Comparison of ENCODE assay signal across 8 mouse cellular contexts in genomic region chr8:119422123-119422711, GRCm38 (mm10). TPM values are rescaled to one million over a fixed set of nuclear protein-coding genes. Genes with fewer than 3 reads are reported as not detected.
A peak's percentile ranks its signal among the peaks of the same experiment; 100 is the strongest.
DNase-seq lines count a peak whose midpoint lies in the region; ATAC-seq lines count a peak whose summit lies in the region.

No protein-coding gene starts in this region.

- no peaks in the 10 kb centered on the region for H3K9me3 ChIP-seq in forebrain, embryonic 14.5 days (replicated peaks; ENCODE audit: control insufficient read depth, low read length)

- no peaks in the 10 kb centered on the region for H3K36me3 ChIP-seq in forebrain, embryonic 14.5 days (ENCODE audit: control insufficient read depth, insufficient read depth, low read length)

- no peaks in the 10 kb centered on the region for H3K27me3 ChIP-seq in forebrain, embryonic 14.5 days (replicated peaks; ENCODE audit: control insufficient read depth, insufficient read depth, low read length)

- no peaks in the 10 kb centered on the region for H3K4me1 ChIP-seq in forebrain, embryonic 14.5 days (ENCODE audit: control insufficient read depth, insufficient read depth, low read length)

- no peak overlapping the region for H3K4me3 ChIP-seq in forebrain, embryonic 14.5 days (ENCODE audit: low read depth, low read length)

- no peak overlapping the region for H3K9ac ChIP-seq in forebrain, embryonic 14.5 days (ENCODE audit: low read length)

- peak; percentile 38 for DNase-seq in CD4-positive, CD25-positive, alpha-beta regulatory T cell, adult 2 months (ENCODE audit: low read depth, low spot score)
- peak; percentile 44 to 53 for DNase-seq in lung, adult 18-20 months
- DNase-seq in lung, postnatal 4 days: no peak
- DNase-seq in forebrain, embryonic 14.5 days (ENCODE audit: low spot score): peak; percentile 15
- DNase-seq in lung, postnatal 10 days: peak; percentile 40
- no peak for DNase-seq in left cerebral cortex, adult 11 months (ENCODE audit: low spot score)
- DNase-seq in retina, embryonic 14.5 days (ENCODE audit: low spot score): no peak

- no peak overlapping the region for H3K4me2 ChIP-seq in forebrain, embryonic 14.5 days (ENCODE audit: low read length)

- ATAC-seq in CD4-positive, CD25-positive, alpha-beta regulatory T cell, adult 4 months: no peak
- ATAC-seq in forebrain, embryonic 14.5 days: no peak

- H3K27ac ChIP-seq in forebrain, embryonic 14.5 days (ENCODE audit: low read depth, low read length): no peak overlapping the region

- WGBS in forebrain, embryonic 14.5 days: 53% methylated on average over 9 of the region's 9 CpGs

RNA-seq across cellular contexts. Expression of gene Osgin1, which starts 11.7 kb away (rescaled TPM):
- 10 to 100 TPM; 16.7 to 26.0 TPM for polyA plus RNA-seq in CD4-positive, CD25-positive, alpha-beta regulatory T cell, adult 4 months (2017; shearing (Covaris generic))
- 0.15 and 0.28 TPM in 2 replicates for polyA plus RNA-seq in forebrain, embryonic 14.5 days (2014; fragmentation: Nextera tagmentation; extraction: Ambion mirVana)

RNA-seq across cellular contexts. Expression of gene Necab2, which starts 24.3 kb away (rescaled TPM):
- polyA plus RNA-seq in CD4-positive, CD25-positive, alpha-beta regulatory T cell, adult 4 months (2017; shearing (Covaris generic)): not detected
- 16.9 and 19.5 TPM in 2 replicates for polyA plus RNA-seq in forebrain, embryonic 14.5 days (2014; fragmentation: Nextera tagmentation; extraction: Ambion mirVana)

RNA-seq across cellular contexts. Expression of gene Mlycd, which starts 27.5 kb away (rescaled TPM):
- 1 to 10 TPM; 4.5 to 5.6 TPM for polyA plus RNA-seq in CD4-positive, CD25-positive, alpha-beta regulatory T cell, adult 4 months (2017; shearing (Covaris generic))
- polyA plus RNA-seq in forebrain, embryonic 14.5 days (2014; fragmentation: Nextera tagmentation; extraction: Ambion mirVana): 12.3 and 16.6 TPM in 2 replicates

Comparison
In these comparisons a context has a peak if more than half of its experiments do, and no peak if none do; other contexts are left out.
1. DNase-seq: peak in CD4-positive, CD25-positive, alpha-beta regulatory T cell, adult 2 months (single experiment), lung, adult 18-20 months (2 of 2), forebrain, embryonic 14.5 days (single experiment) and lung, postnatal 10 days (single experiment); none in lung, postnatal 4 days (0 of 2), left cerebral cortex, adult 11 months (single experiment) and retina, embryonic 14.5 days (single experiment).
2. RNA of gene Osgin1, which starts 11.7 kb away (polyA plus RNA-seq): 16.7 to 26.0 TPM in CD4-positive, CD25-positive, alpha-beta regulatory T cell, adult 4 months; 0.15 to 0.28 TPM in forebrain, embryonic 14.5 days; every median in the first group is over 10 times any median in the second.
3. RNA of gene Necab2, which starts 24.3 kb away (polyA plus RNA-seq): 16.9 to 19.5 TPM in forebrain, embryonic 14.5 days; not detected in CD4-positive, CD25-positive, alpha-beta regulatory T cell, adult 4 months; every median in the first group is over 10 times any median in the second.